Mouse (Mus musculus): Measurements from ENCODE around the gene Malrd1.

Malrd1 gene

GRCm38 (mm10) chr2:16031559-16031958, 505.3 kb downstream of the Malrd1 start:
- DNase-seq: no peak

GRCm38 (mm10) chr2:16032804-16033203, 506.5 kb downstream of the Malrd1 start:
- DNase-seq: no peak

GRCm38 (mm10) chr2:16110696-16111095, 584.4 kb downstream of the Malrd1 start:
- DNase-seq: no peak

DNA sequence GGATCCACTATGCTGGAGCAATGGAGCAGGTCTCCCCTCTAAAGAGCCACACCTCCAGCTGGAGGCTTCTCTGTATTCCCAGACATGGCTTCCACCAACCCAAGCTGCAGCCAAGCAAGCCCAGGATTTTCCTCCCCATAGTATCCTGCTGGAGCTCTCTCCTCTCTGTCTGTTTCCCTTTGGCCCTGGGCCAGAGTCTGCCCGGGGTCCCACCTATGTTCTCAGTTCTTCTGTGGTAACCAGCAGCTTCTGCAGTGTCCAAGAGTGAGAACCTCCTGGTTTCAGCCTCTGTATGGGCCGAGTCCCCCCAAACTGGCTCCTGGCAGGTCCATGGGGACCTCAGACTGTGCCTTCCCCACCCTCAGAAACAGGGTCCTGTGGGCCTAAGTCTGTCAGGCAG, 587.1 kb downstream of the Malrd1 start:
- no peak for DNase-seq

GRCm38 (mm10) chr2:16147999-16148398, 621.7 kb downstream of the Malrd1 start:
- no peak for DNase-seq

DNA sequence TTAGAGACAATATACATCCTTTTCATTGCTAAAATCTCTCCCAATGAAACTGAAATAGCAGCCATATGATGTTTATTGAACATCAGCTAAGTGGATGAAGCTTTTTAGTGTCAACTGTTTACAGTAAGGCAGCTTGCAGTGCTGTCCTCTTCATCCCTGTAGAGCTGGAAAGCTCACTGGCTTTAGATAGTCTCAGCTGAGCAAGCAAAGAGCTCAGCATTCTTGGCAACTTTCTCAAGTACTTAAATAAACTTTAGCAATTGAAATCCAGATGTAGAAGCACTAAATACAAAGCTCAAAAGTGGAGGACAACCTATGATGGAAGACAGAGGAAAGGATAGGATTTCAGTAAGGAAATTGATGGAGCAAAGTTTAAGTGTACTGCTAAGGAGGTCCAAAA, 626.3 kb downstream of the Malrd1 start:
- DNase-seq: no peak

DNA sequence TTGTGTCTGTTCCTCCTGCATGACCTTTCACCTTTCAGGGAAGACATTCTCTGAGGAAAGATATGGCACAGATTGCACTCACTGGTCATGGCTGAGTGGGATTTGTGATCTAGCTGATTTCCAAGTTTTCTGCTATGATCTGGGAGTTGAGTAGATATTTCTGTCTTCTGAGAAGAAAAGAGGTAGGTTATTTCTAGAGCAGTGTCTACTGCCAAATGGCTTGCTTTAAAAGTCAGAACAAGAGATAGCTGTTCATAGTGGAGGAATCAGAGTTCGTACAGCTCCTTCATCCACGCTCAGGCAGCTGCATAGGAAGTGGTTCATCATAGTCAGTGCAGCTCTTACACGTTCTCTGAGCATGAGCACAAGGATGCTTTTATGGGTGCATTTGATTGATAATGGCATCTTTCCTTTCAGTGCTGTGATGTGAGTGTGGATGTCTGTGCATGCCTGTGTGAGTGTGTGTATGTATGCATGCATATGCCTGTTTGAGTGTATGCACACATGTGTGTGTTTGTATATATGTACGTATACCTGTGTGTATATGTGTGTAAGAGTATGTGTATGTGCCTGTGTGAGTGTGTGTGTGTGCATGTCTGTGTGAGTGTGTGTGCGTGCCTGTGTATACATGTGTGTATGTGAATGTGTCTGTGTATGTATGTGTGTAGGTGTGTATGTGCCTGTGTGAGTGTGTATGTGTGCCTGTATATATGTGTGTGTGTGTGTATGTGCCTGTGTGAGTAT, 637.1 kb downstream of the Malrd1 start:
- no peak for DNase-seq

DNA sequence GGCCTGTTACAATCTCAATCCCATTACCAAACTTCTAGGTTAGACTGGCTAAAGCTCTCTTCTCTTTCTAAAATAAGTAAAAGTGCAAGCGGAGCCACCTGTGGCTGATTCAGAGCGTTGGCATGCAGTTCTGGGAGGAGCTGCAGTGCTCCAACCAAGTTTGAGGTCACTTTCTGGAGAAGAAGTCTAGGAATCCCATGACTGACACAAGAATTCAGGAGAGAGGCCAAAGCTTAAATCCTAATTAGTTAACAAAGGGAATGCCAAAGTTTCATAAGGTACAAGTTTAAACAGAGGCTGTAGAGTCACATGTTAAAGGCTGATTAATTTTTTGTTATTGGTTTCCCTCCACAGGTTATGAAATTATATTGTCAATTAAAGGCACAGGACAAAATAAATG, 642.3 kb downstream of the Malrd1 start:
- peak; percentile 66 for DNase-seq

- DNase-seq: no peak
Measured at GRCm38 (mm10) chr2:16172086-16172485, 645.8 kb downstream of the Malrd1 start.

- no peak for DNase-seq
Measured at GRCm38 (mm10) chr2:16173355-16173754, 647.1 kb downstream of the Malrd1 start.

DNA sequence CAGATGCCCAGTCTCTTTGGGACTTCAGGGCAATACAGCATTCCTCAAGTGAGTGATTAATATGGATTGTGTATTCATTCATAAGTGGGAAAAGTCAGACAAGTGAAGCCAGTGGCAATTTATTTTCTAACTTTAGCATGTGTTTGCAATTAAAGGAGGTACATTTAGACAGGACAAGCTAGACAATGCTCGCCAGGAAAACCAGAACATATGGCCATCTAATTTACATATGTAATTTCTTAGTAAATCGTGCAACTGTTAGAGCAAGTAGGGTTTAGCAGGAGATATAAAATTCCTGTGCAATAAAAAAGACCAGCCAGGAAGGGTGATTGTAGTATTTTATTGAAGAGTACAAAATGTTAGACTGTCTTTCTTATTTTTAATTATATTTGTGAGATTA, 655.9 kb downstream of the Malrd1 start:
- no peak for DNase-seq

GRCm38 (mm10) chr2:16183158-16183557, 656.9 kb downstream of the Malrd1 start:
- DNase-seq: no peak

DNA sequence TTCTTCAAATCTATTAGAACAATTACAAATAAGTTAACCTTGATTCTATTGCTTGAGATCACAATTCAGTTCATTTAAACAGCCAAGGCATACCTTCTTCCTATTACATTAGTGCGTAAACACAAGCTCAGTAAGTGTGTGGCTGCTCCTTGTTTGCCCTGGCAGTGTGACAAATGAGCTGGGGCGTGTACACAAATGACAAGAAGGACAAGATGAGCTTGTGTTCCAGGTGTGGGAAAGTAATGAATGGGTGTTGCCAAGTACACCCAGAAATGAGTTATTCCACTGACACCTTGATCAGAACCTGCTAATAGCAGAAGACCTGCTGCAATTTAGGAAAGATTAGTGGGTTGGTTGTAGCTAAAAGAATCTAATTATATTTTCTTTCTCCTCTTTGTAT, 683.7 kb downstream of the Malrd1 start:
- DNase-seq: no peak

DNA sequence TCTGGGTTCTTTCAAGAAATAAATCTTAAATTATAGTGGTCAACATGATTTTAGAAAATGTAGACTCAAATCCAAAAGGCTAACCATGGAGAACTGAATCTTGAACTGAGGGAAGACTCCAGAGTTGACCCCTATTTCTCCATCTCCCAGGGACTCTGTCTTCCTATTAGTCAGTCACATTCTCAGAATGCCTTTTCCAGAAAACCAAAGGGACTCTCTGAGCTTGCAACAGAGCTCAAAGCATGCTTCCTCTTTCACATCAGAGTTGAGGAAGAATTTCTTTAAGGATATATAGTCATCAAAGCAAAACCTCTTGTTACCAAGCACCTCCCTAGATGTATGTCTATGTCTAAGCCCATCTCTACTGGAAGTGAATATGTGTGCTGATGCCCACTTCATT, 686.5 kb downstream of the Malrd1 start:
- no peak for DNase-seq

DNA sequence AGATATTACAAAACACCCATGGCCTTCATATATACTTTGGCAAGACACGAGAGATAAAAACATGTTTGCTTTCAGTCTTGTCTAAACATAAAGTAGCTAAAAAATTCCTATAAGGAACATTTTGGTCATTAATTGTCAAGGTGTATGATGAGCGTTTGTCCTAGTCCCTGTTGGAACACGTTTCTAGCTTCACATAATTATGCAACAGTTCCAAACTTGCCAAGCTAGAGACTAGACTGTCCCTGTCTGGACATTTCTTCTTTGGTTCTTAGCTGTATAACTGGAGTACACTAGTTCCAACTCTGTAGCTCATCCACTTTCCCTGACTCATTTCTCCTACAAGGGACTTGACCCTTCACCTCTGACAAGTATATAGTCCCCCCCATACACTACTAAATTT, 687.8 kb downstream of the Malrd1 start:
- no peak for DNase-seq

GRCm38 (mm10) chr2:16228187-16228832, 702.0 kb downstream of the Malrd1 start:
- DNase-seq: no peak

GRCm38 (mm10) chr2:16240861-16241260, 714.6 kb downstream of the Malrd1 start:
- DNase-seq: no peak

GRCm38 (mm10) chr2:16243097-16243496, 716.8 kb downstream of the Malrd1 start:
- no peak for DNase-seq

GRCm38 (mm10) chr2:16248861-16249260, 722.6 kb downstream of the Malrd1 start:
- no peak for DNase-seq

DNA sequence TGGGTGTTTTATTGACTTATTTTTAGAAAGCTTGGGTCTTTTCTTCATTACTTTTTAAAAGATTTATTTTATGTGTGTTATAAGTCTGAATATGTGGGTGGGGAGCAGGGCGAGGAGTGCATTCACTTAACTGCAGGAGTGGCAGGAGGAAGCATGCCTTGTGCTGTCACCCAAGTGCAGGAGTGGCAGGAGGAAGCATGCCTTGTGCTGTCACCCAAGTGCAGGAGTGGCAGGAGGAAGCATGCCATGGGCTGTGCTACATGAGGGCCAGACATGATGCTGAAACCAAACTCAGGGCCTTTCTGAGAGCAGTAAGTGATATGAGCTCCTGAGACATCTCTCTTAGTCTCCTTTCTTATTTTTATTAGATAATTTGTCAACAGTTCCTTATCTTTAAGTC, 726.0 kb downstream of the Malrd1 start:
- no peak for DNase-seq

All from kidney, adult 9 months (tissue).